Mouse (Mus musculus): ENCODE data around the gene Cdh3.

DNA sequence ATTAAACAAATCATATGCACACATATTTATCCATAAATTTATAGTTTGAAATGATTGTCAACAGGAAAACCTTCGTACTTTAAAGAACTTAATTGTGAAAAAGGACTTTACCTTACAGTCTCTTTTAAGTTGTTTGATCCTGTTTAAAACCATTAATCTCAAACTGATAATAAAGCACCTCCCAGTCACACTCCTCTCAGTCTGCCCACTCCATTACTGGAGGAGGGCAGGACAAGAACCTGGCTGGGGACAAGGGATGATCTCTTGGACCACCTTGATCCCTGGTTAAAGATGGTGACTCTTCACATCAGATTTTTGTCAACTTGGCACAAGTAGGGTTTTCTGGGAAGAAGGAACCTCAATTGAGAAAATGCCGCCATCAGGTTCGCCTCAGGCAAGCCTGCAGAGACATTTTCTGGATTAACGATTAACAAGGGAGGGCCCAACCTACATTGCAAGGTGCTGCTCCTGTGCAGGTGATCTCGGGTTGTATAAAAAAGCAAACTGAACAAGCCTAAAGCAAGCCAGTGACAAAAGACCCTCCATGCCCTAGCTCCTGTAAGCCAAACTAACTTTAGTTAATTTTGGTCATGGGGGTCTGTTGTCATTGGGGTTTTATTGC lies 61.0 kb downstream of the Cdh3 start:
- TF ChIP-seq CTCF (IDR thresholded peaks at IDR 0.05; ENCODE audit: borderline replicate concordance, extremely low read depth, insufficient read depth, insufficient read length) (no peak), POLR2A (IDR thresholded peaks at IDR 0.05; ENCODE audit: borderline replicate concordance, extremely low read depth, insufficient read depth, insufficient read length, poor library complexity, severe bottlenecking) (no peak)
